Mouse (Mus musculus) embryonic fibroblast, embryonic 13.5 days (primary cell): Measurements from ENCODE around the gene Cpa5.

Source experiments
- CTCF ChIP-seq: IDR thresholded peaks from 2 replicates; pipeline ENCODE4 v1.5.1; 2011; ENCODE audit warnings: mild to moderate bottlenecking, control low read depth, low read length, moderate library complexity, borderline replicate concordance; ENCODE audit not compliant: insufficient read depth
- POLR2A ChIP-seq: IDR thresholded peaks from 2 replicates; pipeline ENCODE4 v1.6.1; 2011; ENCODE audit warnings: low read depth, mild to moderate bottlenecking, control low read depth, low read length, moderate library complexity

DNA sequence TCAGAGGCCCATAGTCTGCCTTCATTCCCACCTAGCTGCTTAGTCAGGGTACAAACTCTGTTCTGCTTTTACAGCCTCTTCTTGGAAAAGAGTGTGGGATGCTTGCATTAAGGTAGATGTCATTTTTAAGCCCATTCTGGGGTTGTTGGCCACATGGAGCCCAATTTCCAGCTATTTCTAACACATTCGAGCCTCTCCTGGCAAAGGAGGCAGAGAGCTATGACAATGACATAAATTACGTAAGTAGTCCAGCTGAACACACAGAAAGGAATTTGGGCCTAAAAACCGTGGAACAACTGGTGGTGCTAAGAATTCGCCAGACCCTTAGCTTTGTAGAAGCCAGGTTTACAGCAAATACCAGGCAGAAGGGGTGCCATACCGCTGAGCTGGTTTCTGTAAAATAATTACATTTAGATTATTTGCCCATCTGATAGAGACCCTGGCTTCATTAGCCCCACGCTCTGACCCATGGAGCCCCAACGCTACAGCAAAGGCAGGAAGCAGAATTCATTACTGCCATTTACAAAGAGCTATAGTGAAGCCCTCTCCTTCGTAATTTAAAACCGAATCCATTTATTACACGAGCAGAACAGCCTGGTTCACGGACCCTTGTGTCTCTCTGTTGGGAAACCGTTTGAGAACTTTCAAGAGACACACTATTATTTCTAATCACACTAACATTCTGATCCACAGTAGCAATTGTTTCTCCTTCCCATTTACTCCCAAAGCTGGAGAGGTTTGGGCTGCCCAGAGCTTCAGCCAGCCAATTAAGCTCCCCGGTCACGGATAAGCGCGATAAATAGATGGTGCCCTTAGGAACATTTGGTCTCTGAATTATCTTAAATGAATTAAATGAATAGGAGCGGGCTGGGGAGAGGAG lies 30.6 kb upstream of the Cpa5 start:
- TF ChIP-seq CTCF (no peak), POLR2A (no peak)
